Mouse (Mus musculus): ENCODE measurements around the gene Spz1. TPM values are rescaled to one million over a fixed set of nuclear protein-coding genes. Genes with fewer than 3 reads are reported as not detected.

The Spz1 gene
- polyA plus RNA-seq (2012; rRNA removed), result not detected in 2 replicates

GRCm38 (mm10) chr13:92576072-92576471 lies at the start of gene Spz1:
Gene Spz1, minus strand, starts transcription at chr13:92576172.

GRCm38 (mm10) chr13:92610311-92611221 lies 34.6 kb upstream of the Spz1 start, which contains the start of gene Serinc5:
Gene Serinc5, plus strand, starts transcription at chr13:92611091.

GRCm38 (mm10) chr13:92530721-92531211 lies 45.2 kb downstream of the Spz1 start, which contains the start of gene Zfyve16:
Gene Zfyve16, minus strand, starts transcription at chr13:92530868.

Other genes with a start within 250 kb of the Spz1 start
- gene Dhfr, start 221.4 kb downstream of the Spz1 start, polyA plus RNA-seq (2012; rRNA removed), result 1.1 and 1.6 TPM in 2 replicates
- gene Msh3, start 221.2 kb downstream of the Spz1 start, polyA plus RNA-seq (2012; rRNA removed), result 5.1 and 8.5 TPM in 2 replicates
- gene Ankrd34b, start 150.3 kb downstream of the Spz1 start, polyA plus RNA-seq (2012; rRNA removed), result not detected in 2 replicates
- 2.7 and 3.5 TPM in 2 replicates for gene Fam151b, start 92.2 kb downstream of the Spz1 start, polyA plus RNA-seq (2012; rRNA removed)
- 3.3 and 3.5 TPM in 2 replicates for gene Zfyve16, start 45.3 kb downstream of the Spz1 start, polyA plus RNA-seq (2012; rRNA removed)
- gene Serinc5, start 34.9 kb upstream of the Spz1 start, polyA plus RNA-seq (2012; rRNA removed), result 55.8 and 63.6 TPM in 2 replicates
- 107 and 110 TPM in 2 replicates for gene Thbs4, start 218.6 kb upstream of the Spz1 start, polyA plus RNA-seq (2012; rRNA removed)

All from ovary, adult 2 months (tissue).